Mouse (Mus musculus): ENCODE data around the gene 1700025G04Rik. TPM values are rescaled to one million over a fixed set of nuclear protein-coding genes. Genes with fewer than 3 reads are reported as not detected.

Gene 1700025G04Rik
- total RNA-seq, 2 experiments from 2014 or later = 56.4 to 60.5 TPM

DNA sequence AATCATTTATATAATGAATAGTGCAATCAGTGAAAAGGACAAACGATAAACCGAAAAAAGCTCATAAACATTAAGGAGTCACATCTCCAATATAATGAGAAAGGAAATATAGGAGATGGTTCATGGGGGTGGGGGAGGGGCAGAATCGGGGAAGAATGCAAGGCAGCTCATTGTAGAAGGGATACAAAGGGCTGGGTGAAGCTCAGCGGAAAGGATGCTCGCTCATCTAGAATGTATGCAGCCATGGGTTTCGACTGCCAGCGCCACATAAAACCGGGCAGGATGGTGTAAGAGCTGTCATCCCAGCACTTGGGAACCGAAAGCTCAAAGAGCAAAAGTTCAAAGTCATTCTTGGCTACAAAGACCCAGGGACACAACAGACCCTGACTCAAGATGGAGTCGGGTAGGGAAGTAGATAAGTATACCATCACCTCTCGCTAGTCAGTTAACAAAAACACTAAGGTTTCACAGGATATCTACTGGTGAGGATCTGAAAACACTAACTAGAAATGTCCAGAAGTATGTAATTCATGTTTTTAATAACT is 12.7 kb downstream of the 1700025G04Rik start:
- DNase-seq = no peak
- intact Hi-C loops (cut with DNase I) = no loop called here

DNA sequence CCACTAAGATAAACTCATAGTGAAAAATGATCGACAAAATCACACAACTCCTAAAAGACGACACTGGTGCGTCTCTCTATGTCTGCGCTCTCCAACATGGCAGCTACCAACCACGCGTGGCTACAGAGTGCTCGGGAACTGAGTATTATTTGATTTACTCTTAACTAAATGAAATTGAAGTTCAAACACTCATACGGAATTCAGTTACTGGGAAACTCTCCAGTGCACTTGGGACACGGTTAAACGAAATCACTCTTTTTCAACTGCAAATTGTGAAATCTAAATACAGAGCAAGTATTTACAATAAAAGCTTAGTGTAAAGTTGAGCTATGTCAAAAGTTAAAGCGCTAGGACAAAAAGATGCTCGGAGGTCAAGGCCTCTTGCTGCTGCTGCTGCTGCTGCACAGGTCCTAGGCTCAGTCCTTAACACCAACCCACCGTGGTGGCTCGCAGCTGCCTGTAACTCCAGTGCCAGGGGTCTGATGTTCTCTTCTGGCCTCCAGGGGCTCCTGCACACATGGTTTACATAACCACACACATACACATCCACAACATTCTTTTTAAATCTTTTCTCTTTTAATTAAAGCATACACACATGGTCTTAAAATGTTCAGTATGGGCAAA is 13.6 kb downstream of the 1700025G04Rik start:
- no peak for DNase-seq
- intact Hi-C loops (cut with DNase I) = no loop called here

DNA sequence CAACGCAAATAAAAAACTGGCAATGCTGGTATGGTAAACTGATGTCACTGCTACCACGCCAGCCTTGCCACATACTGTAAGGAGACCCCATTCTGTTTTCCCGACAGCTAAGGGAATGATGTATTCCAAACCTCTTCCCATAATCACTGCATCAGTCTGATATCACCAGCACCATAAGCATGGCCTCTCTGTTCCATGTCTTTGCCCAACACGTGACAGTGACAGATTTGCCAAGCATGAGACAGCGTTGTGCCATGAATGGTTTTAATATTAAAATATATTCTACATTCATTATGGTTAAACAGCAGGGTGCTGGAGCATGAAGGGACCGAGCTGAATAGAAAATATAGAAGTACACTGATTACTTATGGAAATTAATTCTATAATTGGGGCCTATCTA is 14.2 kb downstream of the 1700025G04Rik start:
- intact Hi-C loops (cut with DNase I) = no loop called here

DNA sequence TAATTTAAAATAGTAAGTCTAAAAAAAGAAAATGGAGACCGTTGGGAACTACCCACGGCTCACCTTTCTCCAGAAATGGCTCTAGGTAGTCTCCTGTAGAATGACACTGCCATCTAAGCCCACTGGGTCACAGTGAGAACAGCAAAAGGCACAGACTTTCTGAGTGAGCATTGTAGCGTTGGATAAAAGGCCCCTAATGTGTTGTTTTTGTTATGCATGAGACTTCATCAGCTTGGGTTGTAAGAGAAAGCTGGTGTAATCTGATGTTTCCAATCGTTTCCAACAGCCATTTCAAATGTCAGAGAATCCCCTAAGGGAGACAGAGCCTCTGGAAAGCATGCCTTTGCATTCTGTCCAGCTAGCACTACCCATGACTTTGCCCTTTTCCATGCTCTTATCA is 19.5 kb downstream of the 1700025G04Rik start:
- intact Hi-C loops (cut with DNase I) = no loop called here
- no peak for DNase-seq

More for the DNA sequence above, 14.2 kb downstream of the 1700025G04Rik start:
- no peak for DNase-seq

DNA sequence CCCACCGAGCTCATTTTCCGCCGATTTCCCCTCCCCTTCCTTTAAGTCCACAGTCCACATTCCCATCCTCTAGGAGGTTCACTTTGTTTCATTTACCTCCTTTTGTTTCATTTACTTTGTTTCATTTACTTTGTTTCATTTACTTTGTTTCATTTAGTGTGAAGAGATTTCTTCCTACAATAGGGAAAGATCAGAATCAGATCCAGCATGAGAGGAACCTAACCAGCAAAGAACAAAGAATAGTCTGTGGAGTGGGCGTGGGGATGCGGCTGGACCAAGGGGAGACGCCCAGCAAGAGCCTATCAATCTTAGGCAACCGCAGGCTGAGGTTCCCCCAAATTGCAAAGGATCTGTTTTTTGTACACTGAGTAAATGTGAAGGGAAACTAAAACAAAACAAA is 20.2 kb downstream of the 1700025G04Rik start:
- no peak for DNase-seq
- intact Hi-C loops (cut with DNase I) = no loop called here

DNA sequence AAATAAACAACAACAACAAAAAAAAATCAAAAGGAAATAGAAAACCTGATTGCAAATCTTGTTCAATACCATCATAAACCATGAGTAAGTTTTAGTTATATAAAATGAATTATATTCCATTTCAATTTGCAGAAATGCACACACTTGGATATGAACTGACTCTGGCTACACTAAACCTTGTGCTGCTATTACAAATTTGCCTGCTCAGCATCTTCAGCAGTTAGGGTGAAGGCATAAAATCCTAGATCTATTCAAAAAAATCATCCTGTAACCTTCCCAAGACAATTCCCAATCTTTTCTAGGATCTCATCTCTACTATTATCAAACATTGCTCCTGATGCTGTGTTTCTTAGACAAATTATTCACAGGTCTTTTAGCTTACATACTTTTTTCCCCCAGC is 22.0 kb downstream of the 1700025G04Rik start:
- intact Hi-C loops (cut with DNase I) = no loop called here
- DNase-seq = no peak

DNA sequence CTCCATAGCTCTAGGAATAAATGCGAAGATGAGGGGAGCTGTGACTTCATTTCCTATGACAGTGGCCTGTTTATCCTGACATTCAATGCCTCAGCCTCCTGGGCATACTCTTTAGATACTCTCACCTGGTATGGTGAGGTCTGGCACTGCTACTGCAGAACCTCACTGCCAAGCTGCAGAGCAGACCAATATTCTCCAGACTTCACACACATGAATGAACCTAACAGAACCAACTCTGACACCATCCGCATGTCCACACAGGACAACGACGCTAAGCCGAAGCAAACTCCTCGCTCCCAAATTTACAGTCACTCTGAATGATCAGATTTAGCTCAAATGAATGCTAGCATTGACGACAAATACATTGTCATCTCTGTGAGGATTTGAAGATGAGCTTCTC is 24.4 kb downstream of the 1700025G04Rik start:
- intact Hi-C loops (cut with DNase I) = no loop called here
- DNase-seq = no peak

DNA sequence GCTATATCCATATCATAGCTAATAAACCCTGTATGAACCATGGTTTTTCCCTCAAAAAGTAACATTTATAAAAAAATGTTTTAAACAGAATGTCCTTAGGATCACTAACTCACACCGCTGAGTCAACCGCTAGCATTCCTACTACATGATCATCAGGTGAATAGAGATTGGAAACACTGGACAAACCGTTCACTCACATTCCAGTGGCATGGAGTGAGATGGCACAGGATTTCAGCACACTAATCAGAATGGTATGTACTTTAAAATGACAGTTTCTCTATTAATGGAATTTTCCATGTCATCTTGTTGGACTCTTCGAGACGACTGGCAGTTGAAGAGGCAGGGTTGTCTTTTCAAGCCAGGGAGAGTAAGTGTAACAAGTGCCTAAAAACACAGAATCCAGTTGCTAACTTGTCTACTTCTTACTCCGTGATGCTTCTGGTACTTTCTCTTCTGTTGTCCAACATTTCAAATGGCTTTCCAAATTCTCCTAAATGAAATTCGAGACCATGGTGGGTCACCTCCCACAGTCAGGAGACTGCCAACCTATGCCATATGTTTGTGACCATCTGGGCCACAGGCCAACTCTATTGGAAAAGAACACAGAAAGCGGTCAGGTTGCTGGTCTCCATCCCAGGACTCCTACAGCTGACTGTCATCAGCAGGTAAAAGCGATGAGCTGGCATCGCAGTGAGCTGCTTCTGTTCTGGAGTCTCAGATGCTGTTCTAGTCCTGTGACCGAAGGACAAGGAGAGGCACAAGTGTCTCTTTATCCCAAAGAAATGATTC is 26.4 kb downstream of the 1700025G04Rik start:
- intact Hi-C loops (cut with DNase I) = no loop called here
- DNase-seq = no peak

DNA sequence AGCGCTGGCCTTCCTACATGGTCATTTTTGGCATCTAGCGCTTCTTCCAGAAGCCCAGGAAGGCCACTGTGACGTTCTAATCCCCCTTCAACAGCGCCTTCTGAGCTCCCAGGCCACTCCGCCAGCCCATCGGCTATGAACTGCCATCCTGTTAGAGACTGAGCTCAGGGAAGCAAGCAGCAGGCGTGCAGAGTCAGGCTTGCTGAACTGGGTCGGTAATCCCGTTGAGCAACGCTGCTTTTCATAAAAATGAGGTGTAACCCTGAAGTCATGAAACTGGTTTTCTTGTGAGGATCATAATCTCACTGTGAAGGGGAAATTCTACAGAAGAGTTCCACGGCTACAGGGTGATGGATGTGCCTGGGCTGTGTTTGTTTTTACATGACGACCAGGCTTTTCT is 28.2 kb downstream of the 1700025G04Rik start:
- intact Hi-C loops (cut with DNase I) = no loop called here
- DNase-seq = no peak

DNA sequence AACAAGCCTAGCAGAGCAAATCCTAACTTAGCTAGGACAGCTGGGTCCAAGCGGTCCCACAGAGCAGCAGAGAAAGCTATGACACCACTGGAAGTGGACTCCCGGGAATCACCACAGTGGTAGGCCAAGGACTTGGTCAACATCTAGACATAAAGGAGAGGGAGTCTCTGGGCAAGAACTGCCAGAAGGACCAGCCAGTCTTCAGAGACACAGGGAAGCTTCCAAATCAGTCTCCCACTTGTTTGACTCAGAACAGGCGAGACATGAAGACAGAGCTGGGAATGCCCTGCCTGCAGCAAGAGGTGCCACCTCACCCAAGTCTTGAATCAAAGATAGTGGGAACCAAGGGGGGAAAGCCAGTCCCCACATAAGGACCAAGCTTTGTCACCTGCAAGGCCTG is 29.7 kb downstream of the 1700025G04Rik start:
- intact Hi-C loops (cut with DNase I) = no loop called here
- peak in 1 of 2 experiments; percentile 18 for DNase-seq

DNA sequence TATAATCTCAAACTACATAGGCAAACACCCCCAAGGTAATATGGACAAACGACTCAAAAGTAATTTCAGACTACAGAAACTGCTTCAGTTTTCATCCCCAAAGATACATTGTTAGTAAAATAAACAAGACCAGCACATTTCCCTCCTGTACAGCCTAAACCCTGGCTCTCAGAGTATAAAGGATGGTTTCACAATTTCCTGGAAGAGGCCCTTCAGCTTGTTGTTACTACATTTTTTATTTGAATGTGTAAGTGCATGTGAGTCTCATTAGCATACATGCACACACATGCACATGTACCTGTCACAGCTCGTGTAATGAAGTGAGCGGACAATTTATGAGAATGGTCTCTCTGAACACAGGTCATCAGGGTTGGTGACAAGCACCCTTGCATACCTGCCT is 31.1 kb downstream of the 1700025G04Rik start:
- intact Hi-C loops (cut with DNase I) = loop anchor here (2.0 kb wide), 1 partner anchor 14 kb away; no protein-coding TSS in a partner anchor
- no peak for DNase-seq

DNA sequence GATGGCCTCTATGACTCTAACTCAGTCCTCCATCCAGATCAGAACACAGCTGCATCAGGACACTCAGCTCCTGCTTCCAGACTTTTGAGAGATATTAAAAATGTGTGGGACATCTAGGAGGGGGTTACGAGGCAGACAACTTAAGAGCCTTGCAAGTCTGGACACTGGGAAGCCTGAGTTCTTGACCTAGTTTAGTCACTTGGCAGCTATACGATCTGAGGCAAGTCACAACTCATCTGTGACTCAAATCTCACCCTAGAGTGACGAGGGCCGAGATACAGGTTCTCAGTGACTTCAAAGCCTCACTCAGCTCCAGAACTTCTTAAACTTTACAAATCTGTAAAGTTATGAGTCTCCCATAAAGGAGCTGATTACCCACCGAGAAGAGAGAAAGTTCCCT is 36.8 kb downstream of the 1700025G04Rik start:
- DNase-seq = no peak
- intact Hi-C loops (cut with DNase I) = no loop called here

DNA sequence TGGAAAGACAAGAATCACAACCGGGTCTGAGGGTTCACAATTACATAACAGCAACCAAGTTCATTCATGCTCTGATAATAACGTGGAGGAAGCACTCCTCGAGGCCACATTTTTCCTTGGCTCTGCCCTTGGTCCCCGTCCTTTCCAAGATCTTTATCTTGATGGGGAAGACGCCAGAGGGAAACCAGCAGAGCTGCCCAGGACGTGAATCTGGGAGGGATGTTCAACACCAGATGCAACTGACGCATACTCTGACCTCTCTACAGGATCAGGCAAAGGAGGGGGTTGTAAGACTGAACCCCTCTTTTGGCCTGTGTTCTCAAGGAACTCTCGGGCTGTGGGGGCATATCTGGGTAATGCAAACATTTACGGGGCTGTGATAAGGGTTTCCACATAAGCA is 38.1 kb downstream of the 1700025G04Rik start:
- intact Hi-C loops (cut with DNase I) = no loop called here
- peak; percentile 16 to 27 for DNase-seq

DNA sequence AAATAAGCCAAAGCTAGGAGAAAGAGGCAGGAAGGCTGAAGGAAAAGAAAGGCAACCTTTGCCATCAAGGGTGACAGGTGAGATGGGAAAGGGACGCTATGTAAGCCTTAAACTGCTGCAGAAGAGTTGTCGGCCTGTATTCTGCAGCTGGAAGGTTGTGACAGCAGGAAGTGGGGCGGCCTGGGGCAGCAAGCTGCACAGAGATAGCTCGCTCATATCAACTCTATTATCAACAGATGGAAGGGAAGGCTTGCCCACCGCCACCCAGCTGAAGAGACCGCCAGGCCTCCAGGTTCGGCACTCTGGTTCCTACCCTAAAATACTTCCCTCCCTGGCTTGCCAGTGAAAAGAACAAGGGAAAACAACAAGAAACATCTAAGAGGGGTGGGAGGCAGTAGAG is 39.9 kb downstream of the 1700025G04Rik start:
- intact Hi-C loops (cut with DNase I) = no loop called here
- no peak for DNase-seq

DNA sequence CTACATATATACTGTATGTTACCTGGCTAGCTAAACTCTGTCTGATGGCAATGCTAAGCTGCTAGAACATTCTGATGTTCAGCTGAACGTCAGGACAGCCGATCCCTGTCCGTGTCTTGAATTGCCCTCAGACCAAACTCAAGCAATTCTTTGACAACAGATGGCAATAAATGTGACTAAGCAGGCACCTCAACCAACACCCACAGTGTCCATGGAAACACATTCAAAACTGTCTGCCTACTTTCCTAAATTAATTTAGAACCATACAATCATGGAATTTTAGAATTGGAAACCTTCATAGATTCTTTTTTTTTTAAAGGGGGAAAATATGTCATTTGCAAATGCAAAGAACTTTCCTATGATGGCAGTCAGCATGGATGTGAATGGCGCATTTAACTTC is 41.6 kb downstream of the 1700025G04Rik start:
- intact Hi-C loops (cut with DNase I) = no loop called here

DNA sequence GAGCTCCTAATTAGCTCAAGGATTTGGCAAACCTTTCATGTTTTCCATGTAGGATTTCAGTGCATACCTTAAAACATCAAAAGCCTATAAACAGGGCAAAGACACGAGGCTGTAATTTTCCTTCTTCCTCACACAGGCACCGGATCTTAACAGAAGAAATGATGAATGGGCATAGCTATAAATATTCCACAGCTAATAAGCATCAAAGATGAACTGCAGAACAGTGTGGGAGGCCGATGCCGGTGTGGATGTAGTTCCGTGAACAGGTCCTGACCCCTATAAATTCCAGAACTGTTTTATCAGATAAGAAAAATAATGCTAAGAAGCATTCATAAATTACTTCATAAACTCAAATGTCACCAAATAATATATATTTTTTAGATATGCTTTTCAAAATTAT is 42.5 kb downstream of the 1700025G04Rik start:
- no peak for DNase-seq
- intact Hi-C loops (cut with DNase I) = no loop called here

More for the DNA sequence above, 41.6 kb downstream of the 1700025G04Rik start:
- no peak for DNase-seq

DNA sequence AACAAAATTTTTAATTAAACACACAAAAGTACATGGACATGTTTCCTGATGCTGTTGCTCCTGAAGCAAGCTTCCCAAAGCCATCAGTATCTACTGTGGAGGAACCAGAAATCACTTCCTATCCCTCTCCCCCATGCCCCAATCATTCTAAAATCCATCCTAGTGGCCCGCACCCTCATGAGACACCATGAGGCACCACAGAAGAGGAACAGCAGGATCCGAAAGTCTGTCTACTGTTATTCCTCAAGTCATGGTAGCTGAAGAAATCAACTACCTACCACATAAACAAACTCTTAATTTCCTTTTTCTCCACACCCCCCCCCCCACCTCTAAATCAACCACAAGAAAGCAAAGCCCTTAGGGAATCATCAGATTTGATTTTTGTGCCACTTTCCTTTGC is 46.5 kb downstream of the 1700025G04Rik start:
- intact Hi-C loops (cut with DNase I) = no loop called here
- no peak for DNase-seq

DNA sequence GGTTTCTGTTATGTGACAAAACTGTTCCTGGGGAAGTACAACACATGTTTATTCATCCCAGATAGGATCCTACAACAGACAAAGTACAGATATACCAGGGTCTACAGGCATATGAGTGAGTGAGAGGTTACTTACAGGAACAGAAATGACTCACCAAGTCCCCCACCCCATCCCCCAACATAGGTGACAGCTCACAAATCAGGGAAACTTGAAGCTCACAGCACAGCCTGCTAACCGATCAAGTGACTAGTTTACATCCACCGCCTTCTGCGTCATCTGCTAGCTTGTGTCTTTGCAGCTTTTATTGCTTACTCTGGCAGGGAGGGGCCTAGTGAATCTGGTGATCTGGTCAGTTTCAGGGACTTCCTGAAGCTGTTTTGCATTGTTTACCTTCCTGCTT is 47.5 kb downstream of the 1700025G04Rik start:
- intact Hi-C loops (cut with DNase I) = no loop called here
- DNase-seq = no peak

DNA sequence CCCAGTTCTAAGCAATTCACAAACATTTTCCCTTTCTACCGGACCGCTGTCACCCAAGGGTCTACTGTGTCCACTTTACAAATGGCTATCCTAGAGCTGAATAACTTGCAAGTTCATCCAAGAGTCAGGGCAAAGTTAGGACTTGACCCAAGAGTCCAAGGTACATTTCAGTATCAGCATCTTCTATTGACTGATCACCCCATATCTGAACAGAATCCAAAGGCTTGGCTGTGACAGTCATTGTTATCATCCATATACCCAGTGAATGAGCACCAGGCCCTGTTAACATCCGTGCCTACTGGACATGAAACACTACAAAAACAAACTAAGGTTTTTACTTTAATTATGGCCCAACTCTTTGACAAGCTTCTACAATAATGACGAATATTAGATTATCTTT is 48.9 kb downstream of the 1700025G04Rik start:
- intact Hi-C loops (cut with DNase I) = no loop called here
- DNase-seq = no peak

DNA sequence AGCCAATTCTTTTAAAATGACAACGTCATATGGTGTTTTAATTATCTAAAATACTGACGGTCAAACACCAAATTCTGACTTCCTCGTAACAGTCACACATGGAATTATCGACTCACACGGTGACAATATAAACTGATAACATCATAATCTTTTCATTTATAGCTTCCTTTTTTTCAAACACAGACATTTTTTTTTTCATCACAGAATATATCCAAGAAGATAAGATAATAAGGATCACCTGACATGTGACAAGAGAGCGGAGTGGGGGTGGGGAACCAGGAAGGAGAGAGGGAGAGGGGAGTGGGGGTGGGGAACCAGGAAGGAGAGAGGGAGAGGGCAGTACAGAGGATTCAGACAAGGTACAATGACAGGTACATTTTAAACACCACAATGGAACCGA is 49.9 kb downstream of the 1700025G04Rik start:
- intact Hi-C loops (cut with DNase I) = no loop called here

DNA sequence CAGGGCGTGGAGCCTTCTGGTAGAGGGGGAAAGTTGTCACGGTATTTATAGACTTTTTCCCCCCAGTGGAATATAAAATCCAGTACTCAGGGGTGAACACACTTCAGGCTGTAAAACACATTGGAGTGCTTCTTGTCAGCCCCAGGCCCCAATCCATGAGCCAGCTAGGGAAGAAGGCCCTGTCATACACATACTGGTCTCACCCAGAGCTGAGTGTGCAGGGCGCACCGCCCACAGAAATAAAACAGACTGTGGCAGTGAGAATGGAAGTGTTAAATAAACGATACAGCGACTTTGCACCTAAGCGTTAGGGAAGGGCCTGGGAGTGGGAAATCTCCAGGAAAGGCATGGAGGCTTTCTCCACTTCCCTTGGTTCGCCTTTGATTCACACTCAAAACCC is 50.3 kb downstream of the 1700025G04Rik start:
- intact Hi-C loops (cut with DNase I) = no loop called here
- DNase-seq = no peak

More for the DNA sequence above, 49.9 kb downstream of the 1700025G04Rik start:
- DNase-seq = no peak

DNA sequence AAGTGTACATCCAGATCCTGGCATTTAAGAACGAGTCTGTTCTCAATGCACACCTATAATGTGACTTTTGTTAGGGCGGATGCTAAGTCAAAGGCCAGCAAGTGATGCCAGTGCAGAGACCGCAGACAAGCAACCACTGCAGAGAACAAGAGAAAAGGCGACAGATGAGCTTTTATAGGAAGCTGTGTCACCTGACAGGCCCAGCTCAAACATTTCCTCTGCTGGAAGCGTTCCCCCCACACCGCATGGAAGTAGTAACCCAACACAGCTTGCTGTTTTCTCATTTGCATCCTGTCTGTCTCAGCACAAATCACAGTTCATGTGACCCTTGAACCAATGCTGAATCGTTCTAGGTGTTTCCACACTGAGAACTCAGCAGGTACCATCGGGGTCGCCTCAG is 51.8 kb downstream of the 1700025G04Rik start:
- intact Hi-C loops (cut with DNase I) = no loop called here
- peak in 1 of 2 experiments; percentile 7 for DNase-seq

Measured in heart, postnatal 10 days (tissue).